Mouse (Mus musculus) limb, embryonic 14.5 days (tissue): ENCODE measurements around the gene Rab19. TPM values are rescaled to one million over a fixed set of nuclear protein-coding genes. Genes with fewer than 3 reads are reported as not detected.
"Not testable (repeated sequence)": the region's sequence is repeated elsewhere in the genome, so short reads cannot be mapped to it uniquely, and the experiment has no call there.

Experiments used
- ATAC-seq: fragments of 200-750 bp; cut with Nextera tagmentation; 2 replicates; pipeline ENCODE4 v1.8.0; 2017; ENCODE audit warnings: low read depth, moderate number of reproducible peaks, moderate TSS enrichment; ENCODE audit not compliant: low FRiP score
- DNase-seq: peaks from one replicate; pipeline ENCODE4 v3.0.0-alpha.2; 2015; ENCODE audit warnings: low spot score
- H3K27ac ChIP-seq: fragments of 300-500 bp; sonication (generic); replicated peaks from 2 replicates; pipeline ENCODE4 v1.5.1; 2014; ENCODE audit warnings: low read depth, mild to moderate bottlenecking, low read length, moderate library complexity, mixed read lengths
- H3K27me3 ChIP-seq: fragments of 300-500 bp; sonication (generic); 2 replicates; pipeline ENCODE4 v1.6.1; 2014; ENCODE audit warnings: low read length, mixed read lengths; ENCODE audit not compliant: control insufficient read depth, insufficient read depth
- H3K36me3 ChIP-seq: fragments of 300-500 bp; sonication (generic); 2 replicates; pipeline ENCODE4 v1.6.1; 2014; ENCODE audit warnings: mild to moderate bottlenecking, low read length, moderate library complexity, mixed read lengths; ENCODE audit not compliant: control insufficient read depth, insufficient read depth
- H3K4me1 ChIP-seq: fragments of 300-500 bp; sonication (generic); 2 replicates; pipeline ENCODE4 v1.6.1; 2014; ENCODE audit warnings: antibody characterized with exemption, low read length, mixed read lengths; ENCODE audit not compliant: control insufficient read depth, insufficient read depth
- H3K4me2 ChIP-seq: fragments of 300-500 bp; sonication (generic); replicated peaks from 2 replicates; pipeline ENCODE4 v1.6.1; 2014; ENCODE audit warnings: low read depth, mild to moderate bottlenecking, low read length, moderate library complexity; ENCODE audit not compliant: severe bottlenecking
- H3K4me3 ChIP-seq: fragments of 300-500 bp; sonication (generic); replicated peaks from 2 replicates; pipeline ENCODE4 v1.5.1; 2014; ENCODE audit warnings: low read length
- H3K9ac ChIP-seq: fragments of 300-500 bp; sonication (generic); 2 replicates; pipeline ENCODE4 v1.6.1; 2014; ENCODE audit warnings: mild to moderate bottlenecking, low read depth, low read length, moderate library complexity; ENCODE audit not compliant: severe bottlenecking
- H3K9me3 ChIP-seq: fragments of 300-500 bp; sonication (generic); 2 replicates; pipeline ENCODE4 v1.6.1; 2016; ENCODE audit warnings: low read length; ENCODE audit not compliant: control insufficient read depth
- POLR2A ChIP-seq: fragments of 200-500 bp; IDR thresholded peaks from 2 replicates; pipeline ENCODE4 v1.8.0; 2012; ENCODE audit warnings: inconsistent platforms, mild to moderate bottlenecking, moderate library complexity, borderline replicate concordance; ENCODE audit not compliant: insufficient read depth, insufficient read length; ENCODE audit errors: extremely low read depth
- WGBS: fragments of 180-500 bp; shearing (Covaris S2); extraction: QIAGEN DNeasy Blood & Tissue Kit; methylation state at CpG from one replicate; pipeline ENCODE4 v1.1.7; 2014; 5-methylcytosine and 5-hydroxymethylcytosine counted together
- polyA plus RNA-seq, 2 experiments: library from polyadenylated mRNA; depleted of rRNA in 1 of 2; stranded (reverse) in 1 of 2; unstranded in 1 of 2; fragments of >200 nt; fragmentation: Nextera tagmentation in 1 of 2; extraction: Ambion mirVana in 1 of 2; gene quantifications; 2 replicates each; pipeline versions ENCODE4 v1.2.1 to v1.2.3; 2012 to 2014

Gene Rab19
- polyA plus RNA-seq, 2 experiments: 0.52 to 1.3 TPM

GRCm38 (mm10) chr6:39373301-39373955, 7.5 kb upstream of the Rab19 start:
- Histone ChIP-seq H3K36me3 (peaks cover 13% of the 10 kb centered on the region), H3K4me2 (no peak overlapping the region), H3K27ac (no peak overlapping the region)

GRCm38 (mm10) chr6:39376775-39377174, 4.2 kb upstream of the Rab19 start:
- peaks cover 13% of the 10 kb centered on the region; the same call in 1 of the 2 replicates for H3K4me1 ChIP-seq
- H3K36me3 ChIP-seq: peaks cover 7% of the 10 kb centered on the region; the same call in 1 of the 2 replicates
- no peaks in the 10 kb centered on the region for H3K9me3 ChIP-seq
- H3K4me3 ChIP-seq: peak overlapping the region; percentile 98
- peak overlapping the region; percentile 59 for H3K4me2 ChIP-seq
- peak overlapping the region; percentile 83 for H3K9ac ChIP-seq
- TF ChIP-seq POLR2A: no peak
- H3K27me3 ChIP-seq: no peaks in the 10 kb centered on the region
- no peak for ATAC-seq
- no peak overlapping the region for H3K27ac ChIP-seq
- DNase-seq: no peak
- 16% methylated on average over 9 of the region's 9 CpGs for WGBS

More at GRCm38 (mm10) chr6:39373301-39373955, 7.5 kb upstream of the Rab19 start:
- Histone ChIP-seq H3K9ac (no peak overlapping the region), H3K27me3 (no peaks in the 10 kb centered on the region), H3K4me3 (no peak overlapping the region), H3K4me1 (peaks cover 13% of the 10 kb centered on the region; the same call in 1 of the 2 replicates), H3K9me3 (no peaks in the 10 kb centered on the region)
- DNase-seq (no peak), ATAC-seq (no peak)
- 49% methylated on average over 4 of the region's 4 CpGs for WGBS
- TF ChIP-seq POLR2A: no peak

- Histone ChIP-seq H3K27me3 (no peaks in the 10 kb centered on the region), H3K4me2 (peak within 1 kb of the TSS; percentile 59), H3K9ac (peak within 1 kb of the TSS; percentile 83), H3K9me3 (no peaks in the 10 kb centered on the region), H3K4me1 (peaks cover 13% of the 10 kb centered on the region; the same call in 1 of the 2 replicates), H3K4me3 (peak within 1 kb of the TSS; percentile 98), H3K27ac (no peak within 1 kb of the TSS), H3K36me3 (peaks cover 7% of the 10 kb centered on the region; the same call in 1 of the 2 replicates)
- ATAC-seq (peak; percentile 94), DNase-seq (peak; percentile 83)
- TF ChIP-seq POLR2A: no peak
- under 1% methylated on average over 37 of the region's 43 CpGs for WGBS
Observed at GRCm38 (mm10) chr6:39377311-39377827, 3.6 kb upstream of the Rab19 start, which contains the start of gene Slc37a3. Slc37a3 (minus strand) TSS chr6:39377675.

GRCm38 (mm10) chr6:39378161-39378835, 2.7 kb upstream of the Rab19 start:
- not testable (repeated sequence) for H3K27me3 ChIP-seq, DNase-seq, H3K4me2 ChIP-seq, H3K27ac ChIP-seq, H3K4me3 ChIP-seq, H3K36me3 ChIP-seq, H3K9ac ChIP-seq, H3K9me3 ChIP-seq, ATAC-seq
- H3K4me1 ChIP-seq: peaks cover 13% of the 10 kb centered on the region; the same call in 1 of the 2 replicates
- WGBS: 76% methylated on average over 13 of the region's 13 CpGs

GRCm38 (mm10) chr6:39379224-39379623, 1.8 kb upstream of the Rab19 start:
- 0 out of 2 replicates have a peak, but pooled peaks cover 1% of the 10 kb centered on the region for H3K36me3 ChIP-seq
- no peaks in the 10 kb centered on the region for H3K27me3 ChIP-seq
- no peak overlapping the region for H3K4me3 ChIP-seq
- no peak for DNase-seq
- no peak overlapping the region for H3K9ac ChIP-seq
- WGBS: 58% methylated on average over 4 of the region's 4 CpGs
- H3K9me3 ChIP-seq: no peaks in the 10 kb centered on the region
- no peak overlapping the region for H3K27ac ChIP-seq
- no peak overlapping the region for H3K4me2 ChIP-seq
- H3K4me1 ChIP-seq: peaks cover 13% of the 10 kb centered on the region; the same call in 1 of the 2 replicates
- TF ChIP-seq POLR2A: no peak
- ATAC-seq: no peak
